Mouse (Mus musculus): Measurements from ENCODE around the gene Spag9.

- TF ChIP-seq CTCF (conservative IDR thresholded peaks at IDR 0.05; ENCODE audit: insufficient read depth, insufficient read length, low read depth, low read length) (peak; percentile 20; the same call in 1 of the 2 replicates), POLR2A (IDR thresholded peaks at IDR 0.05; ENCODE audit: low read depth, low read length) (no peak)
Measured at GRCm38 (mm10) chr11:93996306-93997140, 632 bp downstream of the Spag9 start.

All from kidney, adult 2 months (tissue).